Mouse (Mus musculus): ENCODE data around the gene Tas2r110.

Gene Tas2r110

GRCm38 (mm10) chr6:132867708-132868107 is at the start of gene Tas2r110:
Tas2r110 (plus strand) TSS chr6:132868008.
- no peak for DNase-seq (ENCODE audit: low spot score in 2 of 2)

DNA sequence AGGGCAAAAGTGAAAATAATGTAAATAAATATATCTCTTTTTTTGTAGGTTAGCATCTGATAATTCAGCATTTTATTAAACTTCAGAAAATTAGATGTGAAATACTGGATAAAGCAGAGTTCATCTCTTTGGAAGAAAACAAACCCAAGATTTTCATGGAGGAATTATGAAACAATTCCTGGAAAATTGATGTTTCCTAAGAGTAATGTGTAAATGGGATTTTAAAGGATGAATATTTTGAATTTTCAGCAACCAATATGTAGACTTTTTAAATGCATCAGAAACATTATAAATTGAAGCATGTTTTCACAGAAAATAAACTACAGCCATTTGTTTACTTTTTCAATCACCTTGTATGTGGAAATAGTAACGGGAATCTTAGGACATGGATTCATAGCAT is 21.0 kb upstream of the Tas2r110 start, which contains the start of gene Tas2r123:
Tas2r123 (plus strand) TSS at position 301 of the 400 bp plus-strand sequence.
- no peak for DNase-seq (ENCODE audit: low spot score in 2 of 2)

GRCm38 (mm10) chr6:132855138-132855537 is 12.7 kb upstream of the Tas2r110 start, which contains the start of gene Tas2r116:
Tas2r116 (plus strand) TSS chr6:132855438.
- no peak for DNase-seq (ENCODE audit: low spot score in 2 of 2)

DNA sequence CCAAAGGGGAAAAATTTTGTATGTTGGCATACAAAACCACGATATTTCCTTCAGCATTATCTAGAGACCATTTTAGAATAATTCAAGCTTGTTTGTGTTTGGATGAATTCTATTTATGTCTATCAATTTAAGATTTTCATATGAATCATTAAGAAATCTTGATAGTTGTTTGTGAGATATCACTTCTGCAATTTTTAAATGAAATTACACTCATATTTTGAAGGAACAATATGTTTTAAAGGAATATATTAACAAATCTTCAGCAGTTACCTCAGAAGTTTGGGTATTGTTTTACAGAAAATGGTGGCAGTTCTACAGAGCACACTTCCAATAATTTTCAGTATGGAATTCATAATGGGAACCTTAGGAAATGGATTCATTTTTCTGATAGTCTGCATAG is 24.9 kb downstream of the Tas2r110 start, which contains the start of gene Tas2r113:
Tas2r113 (plus strand) TSS at position 301 of the 400 bp plus-strand sequence.
- DNase-seq (ENCODE audit: low spot score in 2 of 2), result no peak

DNA sequence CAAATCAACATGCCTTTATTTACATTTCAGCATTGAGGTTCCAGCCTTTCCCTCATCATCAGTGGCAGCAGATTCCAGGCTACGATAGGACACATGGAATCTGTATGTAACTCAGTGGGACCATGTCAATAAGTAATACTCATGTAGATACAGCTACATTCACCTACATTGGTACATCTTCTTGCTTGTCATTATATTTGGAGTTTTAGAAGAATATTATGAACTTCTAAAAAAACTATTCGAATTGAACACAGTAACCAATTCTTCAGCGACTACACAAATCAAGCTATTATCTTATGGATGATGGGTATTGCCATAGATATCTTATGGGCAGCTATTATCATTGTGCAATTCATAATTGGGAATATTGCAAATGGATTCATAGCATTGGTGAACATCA is 41.5 kb downstream of the Tas2r110 start, which contains the start of gene Tas2r125:
Tas2r125 (plus strand) TSS at position 301 of the 400 bp plus-strand sequence.
- DNase-seq (ENCODE audit: low spot score in 2 of 2), result no peak
